Comparison of ENCODE assay signal across 14 mouse cellular contexts in the genomic region with DNA sequence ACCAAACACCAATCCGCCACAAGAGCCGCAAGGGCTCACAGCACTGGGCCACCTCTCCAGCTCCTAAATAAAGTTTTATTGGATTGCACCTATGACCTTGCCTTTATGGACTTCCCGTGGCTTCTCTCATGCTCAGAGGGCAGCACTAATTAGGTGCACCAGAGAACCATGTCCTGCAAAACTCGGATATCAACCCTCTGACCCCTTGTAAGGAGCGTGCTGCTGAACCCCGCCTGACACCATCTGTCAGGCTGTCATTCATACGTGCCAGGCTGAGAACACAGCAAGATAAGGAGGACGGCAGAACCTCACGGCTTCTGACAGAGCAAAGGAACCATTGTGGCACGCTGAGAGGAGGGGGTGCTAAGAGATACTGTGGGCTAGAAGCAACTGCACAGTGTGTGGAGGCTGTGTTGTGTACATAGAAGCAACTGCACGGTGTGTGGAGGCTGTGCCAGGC. TPM values are rescaled to one million over a fixed set of nuclear protein-coding genes. Genes with fewer than 3 reads are reported as not detected.
A peak's percentile ranks its signal among the peaks of the same experiment; 100 is the strongest.
DNase-seq lines count a peak whose midpoint lies in the region; ATAC-seq lines count a peak whose summit lies in the region.
"Had no signal": no experiment of that assay in that cellular context is flagged by ENCODE, and none has a peak within 500 bp of the region (broad histone marks: within the 10 kb centered on the region; RNA-seq: fewer than 3 reads in every experiment).

No protein-coding gene starts in this region.

- no peaks in the 10 kb centered on the region; the same call in 1 of the 2 replicates for H3K36me3 ChIP-seq in heart, embryonic 12.5 days
- H3K36me3 ChIP-seq in kidney, embryonic 14.5 days (ENCODE audit: control insufficient read depth, insufficient read depth, low read length) = 0 out of 2 replicates have a peak, but pooled peaks cover 3% of the 10 kb centered on the region
- H3K36me3 ChIP-seq: forebrain, embryonic 15.5 days; liver, embryonic 13.5 days had no signal

- ATAC-seq in heart, embryonic 12.5 days (ENCODE audit: insufficient number of reproducible peaks, low FRiP score) = peak; percentile 51; the same call in 1 of the 2 replicates
- peak; percentile 44 for ATAC-seq in kidney, embryonic 14.5 days (ENCODE audit: low FRiP score, low TSS enrichment)
- ATAC-seq: forebrain, embryonic 15.5 days had no signal

- H3K9me3 ChIP-seq in heart, embryonic 12.5 days (replicated peaks) = no peaks in the 10 kb centered on the region
- no peaks in the 10 kb centered on the region for H3K9me3 ChIP-seq in kidney, embryonic 14.5 days (ENCODE audit: control insufficient read depth, low read length)
- H3K9me3 ChIP-seq: forebrain, embryonic 15.5 days; limb, embryonic 10.5 days; liver, embryonic 13.5 days had no signal

- 24% methylated on average over 11 of the region's 11 CpGs for WGBS in heart, embryonic 12.5 days
- WGBS in kidney, embryonic 14.5 days = 20% methylated on average over 11 of the region's 11 CpGs

- DNase-seq in heart, adult 8-10 months (ENCODE audit: low spot score) = no peak
- DNase-seq in kidney, postnatal 14 days = no peak
- DNase-seq in retina, postnatal 1 day = peak; percentile 46
- DNase-seq in retina, embryonic 14.5 days (ENCODE audit: low spot score) = no peak
- DNase-seq in cerebellum, postnatal 4 days (ENCODE audit: low spot score in 2 of 2) = no peak
- DNase-seq: gastrocnemius, adult 2 months; heart, adult 2 months; kidney, adult 11 months; liver, embryonic 13.5 days had no signal

- H3K27ac ChIP-seq in heart, embryonic 12.5 days (ENCODE audit: poor library complexity, severe bottlenecking) = peak overlapping the region; percentile 66
- no peak overlapping the region for H3K27ac ChIP-seq in kidney, embryonic 14.5 days (ENCODE audit: low read depth, low read length)
- H3K27ac ChIP-seq: forebrain, embryonic 15.5 days; gastrocnemius, adult 2 months; heart, adult 2 months; layer of hippocampus, adult 2 months; limb, embryonic 10.5 days; liver, embryonic 13.5 days had no signal

- peak overlapping the region; percentile 13; the same call in 1 of the 2 replicates for H3K9ac ChIP-seq in heart, embryonic 12.5 days
- H3K9ac ChIP-seq in kidney, embryonic 14.5 days (ENCODE audit: low read depth, low read length) = no peak overlapping the region
- H3K9ac ChIP-seq: forebrain, embryonic 15.5 days; liver, embryonic 13.5 days had no signal

- no peaks in the 10 kb centered on the region for H3K27me3 ChIP-seq in heart, embryonic 12.5 days (replicated peaks)
- H3K27me3 ChIP-seq in kidney, embryonic 14.5 days (ENCODE audit: control insufficient read depth, insufficient read depth, low read length) = no peaks in the 10 kb centered on the region
- H3K27me3 ChIP-seq: forebrain, embryonic 15.5 days; liver, embryonic 13.5 days had no signal

- peak overlapping the region; percentile 21; the same call in 1 of the 2 replicates for H3K4me2 ChIP-seq in heart, embryonic 12.5 days
- no peak overlapping the region for H3K4me2 ChIP-seq in kidney, embryonic 14.5 days (replicated peaks; ENCODE audit: low read depth, low read length)
- H3K4me2 ChIP-seq: forebrain, embryonic 15.5 days; liver, embryonic 13.5 days had no signal

- H3K4me1 ChIP-seq in heart, embryonic 12.5 days (replicated peaks) = peaks cover 47% of the 10 kb centered on the region
- H3K4me1 ChIP-seq in kidney, embryonic 14.5 days (ENCODE audit: control insufficient read depth, insufficient read depth, low read length) = peaks cover 41% of the 10 kb centered on the region

- no peak overlapping the region for H3K4me3 ChIP-seq in heart, embryonic 12.5 days
- no peak overlapping the region for H3K4me3 ChIP-seq in kidney, embryonic 14.5 days (ENCODE audit: low read length)
- H3K4me3 ChIP-seq: forebrain, embryonic 15.5 days; gastrocnemius, adult 2 months; heart, adult 2 months; layer of hippocampus, adult 2 months; limb, embryonic 10.5 days; liver, embryonic 13.5 days had no signal

RNA-seq across cellular contexts. Expression of gene Thsd4, which starts 8.5 kb away (rescaled TPM):
- polyA plus RNA-seq in heart, embryonic 12.5 days (2016; fragmentation: Nextera tagmentation; extraction: Ambion mirVana) = 12.4 and 14.0 TPM in 2 replicates
- 1 to 10 TPM; 3.7 to 4.8 (median 4.2) TPM for total RNA-seq in heart, adult 8-10 months (2022)
- 24.9 and 38.7 TPM in 2 replicates for polyA plus RNA-seq in kidney, embryonic 14.5 days (2014; fragmentation: Nextera tagmentation; extraction: Ambion mirVana)
